Mouse (Mus musculus): ENCODE results near the gene Gm44579.

Gene Gm44579

GRCm38 (mm10) chr15:98220877-98221276, at the start of gene Gm44579, which contains the start of gene Olfr287:
Gene Gm44579 (minus strand): TSS chr15:98220977.
Gene Olfr287 (minus strand): TSS chr15:98221056.
- DNase-seq (ENCODE audit: low read depth, low spot score) = no peak

DNA sequence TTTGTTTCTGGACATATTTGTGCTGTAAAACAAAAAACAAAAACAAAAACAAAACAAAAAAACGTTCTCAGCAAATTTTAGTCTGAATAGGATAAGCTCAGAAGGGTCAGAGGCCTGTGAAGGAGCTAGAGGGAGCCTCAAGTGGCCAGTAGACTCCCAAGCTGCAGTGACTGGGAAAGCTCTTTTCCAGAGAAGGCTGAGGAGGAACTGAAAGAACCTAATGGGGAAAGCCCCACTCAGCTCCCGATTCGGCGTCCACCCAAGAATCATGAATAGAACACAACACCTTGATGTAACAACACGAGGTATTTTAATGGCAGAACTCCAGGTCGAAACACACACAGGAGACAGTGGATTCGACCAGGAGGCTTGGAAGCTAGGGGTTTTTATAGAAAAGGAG, 37.0 kb upstream of the Gm44579 start:
- no peak for DNase-seq (ENCODE audit: low read depth, low spot score)

GRCm38 (mm10) chr15:98257193-98257592, 36.4 kb upstream of the Gm44579 start, which contains the start of gene H1fnt:
Gene H1fnt (minus strand): TSS chr15:98257293.
- DNase-seq (ENCODE audit: low read depth, low spot score) = no peak

GRCm38 (mm10) chr15:98256271-98256670, 35.5 kb upstream of the Gm44579 start:
- DNase-seq (ENCODE audit: low read depth, low spot score) = no peak

DNA sequence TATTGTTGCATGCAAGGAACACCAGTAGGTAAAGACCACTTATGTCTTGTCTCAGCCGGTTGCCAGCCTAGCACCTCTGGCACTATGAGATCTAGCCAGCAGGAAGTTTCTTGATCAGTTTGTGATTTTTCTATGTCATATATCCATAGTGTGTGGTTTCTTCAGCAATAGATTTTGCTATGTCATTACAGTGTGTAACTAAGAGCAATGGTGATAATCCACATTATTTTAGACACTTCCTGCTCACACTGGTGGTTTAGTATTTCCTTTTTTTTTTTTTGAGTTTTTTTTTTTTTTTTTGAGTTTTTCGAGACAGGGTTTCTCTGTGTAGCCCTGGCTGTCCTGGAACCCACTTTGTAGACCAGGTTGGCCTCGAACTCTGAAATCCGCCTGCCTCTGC, 14.7 kb upstream of the Gm44579 start:
- DNase-seq (ENCODE audit: low read depth, low spot score) = no peak

DNA sequence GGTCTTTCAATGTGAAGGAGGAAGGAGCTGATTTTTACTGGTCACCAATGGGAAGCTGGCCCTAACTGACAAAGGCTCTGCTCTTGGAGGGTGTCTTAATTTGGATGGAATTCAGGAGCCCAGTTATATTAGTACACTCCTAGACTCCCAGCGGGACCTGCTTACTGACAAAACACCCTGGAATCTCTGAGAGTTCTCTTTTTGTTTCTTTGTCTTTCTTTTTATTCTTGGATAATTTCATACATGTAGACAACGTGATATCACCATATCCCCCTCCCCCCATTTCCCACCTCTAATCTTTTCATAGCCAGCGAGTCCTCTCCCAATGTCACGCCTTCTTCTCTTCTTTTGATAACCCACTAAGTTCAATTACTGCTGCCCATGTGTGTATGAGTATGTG, 13.6 kb upstream of the Gm44579 start, which contains the start of gene Olfr286:
Olfr286 (minus strand) TSS at position 101 of the 400 bp plus-strand sequence.
- no peak for DNase-seq (ENCODE audit: low read depth, low spot score)

GRCm38 (mm10) chr15:98226096-98226495, 5.3 kb upstream of the Gm44579 start:
- DNase-seq (ENCODE audit: low read depth, low spot score) = no peak

DNA sequence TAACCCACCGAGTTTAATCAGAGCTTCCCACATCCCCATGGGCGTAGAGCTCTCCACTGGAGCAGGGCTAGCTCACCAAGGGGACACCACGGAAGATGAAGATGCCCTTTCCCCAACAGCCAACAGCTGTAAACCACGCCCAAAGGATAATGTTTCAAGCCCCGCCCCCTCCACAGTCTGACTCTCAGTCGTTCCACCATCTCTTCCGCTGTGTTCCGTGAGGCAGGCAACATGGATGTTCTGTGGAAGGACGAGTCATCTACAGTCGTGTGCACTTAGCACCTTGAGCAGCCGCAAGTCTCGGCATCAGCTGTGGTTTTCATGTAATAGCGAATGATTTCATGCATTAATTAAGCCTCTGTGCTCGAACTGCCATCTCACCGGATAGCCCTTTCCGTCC, 4.8 kb upstream of the Gm44579 start:
- DNase-seq (ENCODE audit: low read depth, low spot score) = no peak

- DNase-seq (ENCODE audit: low read depth, low spot score) = no peak
These were observed 1.6 kb upstream of the Gm44579 start for GRCm38 (mm10) chr15:98222377-98222776.

GRCm38 (mm10) chr15:98214130-98214529, 6.6 kb downstream of the Gm44579 start:
- no peak for DNase-seq (ENCODE audit: low read depth, low spot score)

DNA sequence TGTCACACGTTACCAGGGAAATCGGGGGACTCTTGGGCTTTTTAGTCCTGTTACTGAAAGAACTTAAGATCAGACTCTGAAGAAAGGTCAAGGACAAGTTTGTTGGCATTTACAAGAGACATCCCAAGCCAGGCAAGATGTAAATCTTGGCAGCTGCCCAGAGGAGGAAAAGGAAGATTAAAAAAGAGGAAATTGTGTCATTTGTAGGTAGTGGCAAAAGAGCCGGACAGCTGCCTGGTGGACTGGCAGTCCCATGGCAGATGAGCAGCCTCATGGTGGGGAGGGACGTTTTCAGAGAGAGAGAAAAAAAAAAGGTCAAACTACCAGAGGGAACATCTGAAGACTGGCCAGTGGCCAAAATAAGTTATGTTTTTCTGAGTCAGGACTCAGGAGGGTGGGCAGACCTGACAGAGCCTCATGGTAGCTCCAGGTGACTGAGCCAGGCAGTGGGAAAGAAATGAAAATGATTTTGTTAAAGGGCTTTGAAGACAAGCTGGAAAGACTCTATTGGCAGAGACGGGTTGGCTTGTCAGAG, 7.4 kb downstream of the Gm44579 start:
- DNase-seq (ENCODE audit: low read depth, low spot score) = no peak

DNA sequence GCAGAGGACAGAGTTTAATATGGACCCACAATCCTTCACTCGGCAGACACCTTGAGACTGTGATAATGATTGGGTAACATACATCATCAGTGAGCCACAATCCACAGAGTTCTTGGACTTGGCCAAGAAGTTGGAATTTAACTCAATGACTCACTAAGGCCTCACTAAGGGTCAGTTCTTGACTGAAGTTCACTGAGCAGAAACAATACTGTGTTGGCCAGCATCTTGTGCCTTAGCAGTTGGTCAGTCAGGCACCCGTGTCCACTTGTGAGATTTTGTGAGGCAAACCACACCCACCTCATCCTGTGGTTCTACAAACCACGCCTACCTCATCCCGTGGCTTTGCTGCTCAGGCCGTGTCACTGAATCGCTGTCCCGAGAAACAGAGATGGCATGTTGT, 11.1 kb downstream of the Gm44579 start:
- DNase-seq (ENCODE audit: low read depth, low spot score) = no peak

GRCm38 (mm10) chr15:98195442-98195841, 25.3 kb downstream of the Gm44579 start, which contains the start of gene Olfr288:
Gene Olfr288 (minus strand): TSS chr15:98195542.
- DNase-seq (ENCODE audit: low read depth, low spot score) = no peak

DNA sequence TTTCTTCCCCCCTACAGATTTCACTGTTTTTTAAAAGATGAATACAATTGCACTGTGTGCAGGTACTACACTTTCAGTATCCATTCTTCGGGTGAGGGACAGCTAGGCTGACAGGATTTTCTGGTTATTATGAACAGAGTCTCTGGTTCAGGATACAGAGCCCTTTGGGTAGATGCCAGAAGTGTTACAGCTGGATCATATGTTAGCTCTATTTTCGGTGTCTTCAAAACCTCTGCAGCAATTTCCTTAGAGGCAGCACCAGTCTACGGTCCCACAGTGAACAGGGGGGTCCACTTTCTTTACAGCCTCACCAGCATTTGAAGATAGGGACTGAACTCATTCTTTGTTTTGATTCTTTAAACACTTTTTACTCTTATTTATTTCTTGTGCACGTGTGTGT, 36.3 kb downstream of the Gm44579 start:
- no peak for DNase-seq (ENCODE audit: low read depth, low spot score)

DNA sequence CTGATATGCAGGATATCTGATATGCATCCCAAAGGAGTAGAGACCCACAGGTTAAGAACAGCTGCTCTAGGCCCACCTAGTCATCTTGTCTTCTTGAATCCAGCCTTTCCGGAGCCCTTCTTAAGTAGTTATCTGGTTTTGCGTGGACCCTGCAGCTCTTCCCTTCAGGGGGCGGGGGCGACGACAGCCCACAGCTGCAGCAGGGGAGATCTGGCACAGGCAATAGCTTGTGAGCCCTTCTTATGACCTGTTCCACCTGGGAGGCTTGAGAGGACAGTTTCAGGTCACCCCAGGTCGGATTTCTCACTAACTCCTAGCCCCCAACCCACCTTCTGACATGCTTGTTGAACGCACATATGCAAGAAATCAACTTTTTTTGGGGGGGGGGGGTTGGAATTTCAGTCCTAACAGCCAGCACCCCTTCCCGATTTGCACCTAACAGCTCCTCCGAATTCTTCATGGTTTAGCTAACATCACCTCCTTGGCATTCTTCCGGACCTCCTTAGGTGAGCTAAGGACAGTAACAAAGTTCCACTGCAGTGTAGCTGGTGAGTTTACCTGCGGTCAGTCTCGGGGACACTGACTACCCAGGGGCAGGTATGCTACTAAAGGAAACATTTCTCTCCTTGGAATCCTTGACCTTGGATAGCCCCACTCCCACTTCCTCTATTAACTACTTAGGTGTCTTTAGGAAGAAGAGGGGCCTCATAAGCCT, 38.8 kb downstream of the Gm44579 start:
- DNase-seq (ENCODE audit: low read depth, low spot score) = no peak

GRCm38 (mm10) chr15:98181132-98181711, 39.6 kb downstream of the Gm44579 start:
- DNase-seq (ENCODE audit: low read depth, low spot score) = peak; percentile 93

DNA sequence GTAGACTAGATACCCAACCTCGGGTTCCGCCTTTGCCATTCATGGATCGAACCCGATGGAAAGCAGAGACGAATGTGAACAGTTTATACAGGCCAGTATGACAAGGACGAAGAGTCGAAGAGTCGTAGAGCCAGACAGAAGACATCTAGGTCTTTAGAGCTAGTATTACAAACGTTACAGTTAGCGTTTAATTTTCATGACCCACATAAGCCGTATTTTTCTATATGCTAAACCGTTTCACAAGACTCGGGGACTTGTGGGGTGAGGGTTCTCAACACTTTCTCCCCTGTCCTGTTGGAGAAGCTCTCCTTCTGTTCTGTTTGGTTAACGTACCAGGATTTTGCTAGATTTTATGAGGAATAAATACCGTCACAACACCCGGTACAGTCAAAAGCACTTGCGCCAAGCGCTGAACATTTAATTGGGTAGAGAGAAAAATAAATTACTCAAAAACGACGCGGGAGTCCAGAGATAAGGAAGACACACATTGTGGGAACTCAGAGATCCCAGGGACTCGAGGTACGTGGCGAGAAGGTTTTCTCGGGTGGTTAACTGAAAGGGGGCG, 40.1 kb downstream of the Gm44579 start:
- DNase-seq (ENCODE audit: low read depth, low spot score) = peak; percentile 16

DNA sequence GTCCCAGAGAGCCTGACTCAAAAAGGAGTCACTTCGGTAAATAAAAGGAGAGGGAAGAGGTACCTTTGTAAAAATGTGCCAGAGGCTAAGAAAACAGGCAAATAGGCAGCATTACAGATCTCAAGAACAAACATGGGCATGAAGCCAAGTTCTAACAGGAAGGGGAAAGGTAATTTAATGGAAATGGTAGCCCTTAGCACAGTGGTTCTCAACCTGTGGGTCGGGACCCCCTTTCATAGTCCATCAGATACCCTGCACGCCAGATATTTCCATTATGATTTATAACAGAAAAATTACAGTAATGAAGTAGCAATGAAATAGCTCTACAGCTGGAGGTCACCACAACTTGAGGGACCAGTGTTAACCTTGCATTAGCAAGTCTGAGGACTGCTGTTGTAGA, 43.5 kb downstream of the Gm44579 start:
- no peak for DNase-seq (ENCODE audit: low read depth, low spot score)

DNA sequence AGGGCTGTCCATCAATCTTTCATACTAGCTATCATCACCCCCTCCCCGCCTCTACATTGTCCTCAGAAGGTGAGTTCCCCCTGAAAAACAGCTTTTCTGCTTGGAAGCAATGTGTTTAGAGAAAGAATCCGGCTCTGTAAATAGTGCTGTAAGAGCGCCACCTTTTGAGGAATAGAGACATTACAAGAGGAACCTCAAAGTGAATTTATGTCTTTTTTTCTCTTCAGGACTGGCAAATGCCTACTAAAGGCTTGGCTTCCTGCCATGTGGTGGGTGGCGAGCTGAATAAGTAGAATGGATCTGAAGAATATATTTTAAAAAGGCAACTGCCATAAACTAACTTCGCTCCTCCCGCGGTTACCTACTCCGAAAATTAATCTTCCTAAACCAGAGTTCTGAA, 47.0 kb downstream of the Gm44579 start:
- peak; percentile 62 for DNase-seq (ENCODE audit: low read depth, low spot score)

DNA sequence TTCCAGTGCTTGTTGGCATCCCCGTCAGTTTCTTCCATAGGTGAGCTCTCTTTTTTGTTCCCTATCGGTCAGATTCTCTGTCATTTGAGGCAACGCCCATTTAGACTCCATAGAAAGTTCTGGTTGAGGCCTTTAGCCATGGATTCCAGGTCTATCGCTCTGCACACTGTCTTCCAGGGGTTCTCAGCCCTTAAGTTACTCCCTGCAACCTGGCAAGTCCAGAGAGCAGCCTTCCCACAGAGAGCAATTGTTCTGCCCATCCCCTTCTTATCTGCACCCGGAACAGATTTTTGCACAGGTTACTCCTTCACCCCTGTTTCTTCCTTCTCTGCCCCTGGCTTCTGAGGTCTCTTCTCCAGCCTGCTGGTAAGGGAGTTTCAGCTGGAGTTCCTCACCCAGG, 48.7 kb downstream of the Gm44579 start:
- no peak for DNase-seq (ENCODE audit: low read depth, low spot score)

- no peak for DNase-seq (ENCODE audit: low read depth, low spot score)
These were observed 49.9 kb downstream of the Gm44579 start for GRCm38 (mm10) chr15:98170917-98171316.

GRCm38 (mm10) chr15:98170365-98170764, 50.4 kb downstream of the Gm44579 start:
- DNase-seq (ENCODE audit: low read depth, low spot score) = no peak

DNA sequence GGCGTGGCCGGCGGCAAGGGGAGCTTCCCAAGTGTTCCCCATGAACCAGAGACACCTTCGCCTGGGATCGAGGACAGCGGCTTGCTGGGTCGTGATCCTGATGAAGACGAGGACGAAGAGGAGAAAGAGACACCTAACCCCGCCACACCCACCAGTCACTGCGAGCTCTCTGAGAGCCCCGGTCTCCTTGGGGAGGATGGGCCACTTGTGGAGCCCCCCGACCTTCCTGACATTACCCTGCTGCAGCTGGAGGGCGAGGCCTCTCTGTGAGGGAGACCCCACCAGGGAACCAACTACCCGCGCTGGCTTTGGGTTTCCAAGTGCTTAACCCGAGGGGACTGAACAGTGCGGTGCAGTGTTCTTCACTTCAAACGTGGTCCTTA, 52.2 kb downstream of the Gm44579 start:
- DNase-seq (ENCODE audit: low read depth, low spot score) = no peak

Measured in A20 (cell line).